Mouse (Mus musculus) liver (tissue): ENCODE data around the gene Ppa1.
A peak's percentile ranks its signal among the peaks of the same experiment; 100 is the strongest.

ENCODE experiments used
- DNase-seq: peaks from one replicate; pipeline ENCODE4 v3.0.0-alpha.2; 2020; ENCODE audit warnings: mixed read lengths

The Ppa1 gene

GRCm38 (mm10) chr10:61697028-61697427, 48.7 kb downstream of the Ppa1 start:
- no peak for DNase-seq

GRCm38 (mm10) chr10:61704663-61705062, 56.3 kb downstream of the Ppa1 start:
- no peak for DNase-seq

GRCm38 (mm10) chr10:61706412-61707375, 58.3 kb downstream of the Ppa1 start:
- DNase-seq = no peak

GRCm38 (mm10) chr10:61713601-61714000, 65.2 kb downstream of the Ppa1 start:
- DNase-seq = no peak

- no peak for DNase-seq
These were observed 65.8 kb downstream of the Ppa1 start for GRCm38 (mm10) chr10:61714146-61714545.

- peak; percentile 89 for DNase-seq
These were observed 66.6 kb downstream of the Ppa1 start, which contains the start of gene Aifm2 for GRCm38 (mm10) chr10:61714771-61715461. TSS of gene Aifm2 (plus strand) at chr10:61715263.

- no peak for DNase-seq
These were observed 67.1 kb downstream of the Ppa1 start for GRCm38 (mm10) chr10:61715462-61715837.

- DNase-seq = no peak
These were observed 67.9 kb downstream of the Ppa1 start for GRCm38 (mm10) chr10:61715996-61716864.

- DNase-seq = no peak
These were observed 69.3 kb downstream of the Ppa1 start for GRCm38 (mm10) chr10:61717406-61718296.

GRCm38 (mm10) chr10:61720331-61720730, 72.0 kb downstream of the Ppa1 start:
- no peak for DNase-seq

GRCm38 (mm10) chr10:61722215-61722614, 73.9 kb downstream of the Ppa1 start:
- no peak for DNase-seq

- DNase-seq = no peak
These were observed 74.9 kb downstream of the Ppa1 start for GRCm38 (mm10) chr10:61723271-61723670.
